Mouse (Mus musculus) G1E-ER4 (cell line): ENCODE measurements around the gene Wdr70. TPM values are rescaled to one million over a fixed set of nuclear protein-coding genes. Genes with fewer than 3 reads are reported as not detected.

ENCODE experiments used
- GATA1 ChIP-seq: IDR thresholded peaks from one replicate; pipeline ENCODE4 v1.8.0; 2012; ENCODE audit warnings: low read length, inconsistent platforms
- polyA plus RNA-seq: library from polyadenylated mRNA; stranded (reverse); fragments of >175 nt; gene quantifications from 2 replicates; pipeline ENCODE4 v1.2.3, GENCODE M21; 2012

Wdr70 gene
- polyA plus RNA-seq, 1 experiment, result 43.4 TPM

DNA sequence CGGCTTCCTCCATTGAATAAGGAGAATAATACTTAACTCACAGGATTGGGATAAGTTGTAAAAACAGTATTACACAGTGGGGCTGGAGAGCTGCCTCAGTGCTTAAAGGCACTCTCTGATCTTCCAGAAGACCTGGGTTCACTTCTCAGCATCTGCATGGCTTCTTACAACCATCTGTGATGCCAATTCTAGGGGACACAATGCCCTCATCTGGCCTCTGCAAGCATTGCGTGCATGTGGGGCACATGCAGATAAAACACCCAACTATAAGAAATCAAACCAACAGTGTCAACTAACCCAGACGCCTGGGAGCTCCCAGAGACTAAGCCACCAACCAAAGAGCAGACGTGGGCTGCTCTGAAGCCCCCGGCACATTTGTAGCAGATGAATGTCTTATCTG lies 60.6 kb downstream of the Wdr70 start:
- TF ChIP-seq GATA1, result no peak

GRCm38 (mm10) chr15:8037825-8038224 lies 61.2 kb downstream of the Wdr70 start:
- no peak for TF ChIP-seq GATA1

DNA sequence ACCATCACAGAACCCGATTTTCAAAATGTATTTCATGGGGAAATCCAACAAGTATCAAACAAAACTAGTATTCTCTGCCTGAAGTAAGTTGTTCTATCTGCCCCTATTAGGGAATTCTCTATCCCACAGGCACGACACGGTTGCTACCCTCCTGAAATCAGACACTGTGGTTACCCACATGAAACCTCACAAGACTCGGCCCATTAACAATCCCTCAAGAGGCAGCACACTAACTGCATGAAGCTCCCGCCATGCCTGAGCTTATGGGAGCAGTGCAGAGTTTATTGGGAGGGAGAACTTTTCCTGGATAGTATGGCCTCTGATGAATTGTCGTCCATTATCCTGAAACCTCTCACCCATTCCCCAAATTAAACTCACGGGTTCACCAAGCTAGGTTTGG lies 67.8 kb downstream of the Wdr70 start:
- TF ChIP-seq GATA1, result no peak

- TF ChIP-seq GATA1, result no peak
Observed at GRCm38 (mm10) chr15:8030643-8031042, 68.4 kb downstream of the Wdr70 start.

DNA sequence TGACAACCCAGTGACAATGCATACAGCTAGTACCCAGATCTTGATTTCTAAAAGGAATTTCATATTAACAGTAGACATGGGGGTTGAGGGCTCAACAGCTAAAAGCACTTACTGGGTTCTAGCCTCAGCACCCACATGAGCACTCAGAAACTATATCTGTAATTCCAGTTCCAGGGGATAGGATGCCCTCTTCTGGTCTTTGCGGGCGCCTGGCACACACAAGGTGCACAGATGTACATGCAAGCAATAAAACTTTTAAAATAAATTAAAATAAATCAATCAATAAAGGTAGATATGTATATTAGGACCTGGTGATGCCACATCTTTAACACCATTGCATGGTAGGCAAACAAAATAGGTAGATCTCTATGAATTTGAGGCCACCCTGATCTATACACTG lies 71.5 kb downstream of the Wdr70 start:
- TF ChIP-seq GATA1, result no peak

DNA sequence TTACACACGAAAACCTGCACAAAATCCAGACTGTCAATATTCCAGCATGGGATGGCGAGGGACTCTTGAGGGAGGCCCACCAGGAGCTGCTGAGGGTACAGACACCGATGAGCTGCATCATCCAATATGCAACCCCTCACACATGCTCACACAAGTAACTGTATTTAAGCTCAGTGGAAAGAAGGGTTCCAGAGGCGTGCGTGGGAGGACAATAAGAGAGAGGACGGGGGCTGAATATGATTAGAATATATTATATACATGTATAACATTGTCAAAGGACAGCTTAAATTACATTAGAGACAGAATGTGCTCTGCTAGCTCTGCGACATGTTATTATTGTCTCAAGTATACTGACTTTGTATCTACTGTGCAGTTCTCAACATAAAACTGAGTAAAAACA lies 87.6 kb downstream of the Wdr70 start:
- TF ChIP-seq GATA1, result no peak

GRCm38 (mm10) chr15:8007413-8007812 lies 91.6 kb downstream of the Wdr70 start:
- TF ChIP-seq GATA1, result no peak

DNA sequence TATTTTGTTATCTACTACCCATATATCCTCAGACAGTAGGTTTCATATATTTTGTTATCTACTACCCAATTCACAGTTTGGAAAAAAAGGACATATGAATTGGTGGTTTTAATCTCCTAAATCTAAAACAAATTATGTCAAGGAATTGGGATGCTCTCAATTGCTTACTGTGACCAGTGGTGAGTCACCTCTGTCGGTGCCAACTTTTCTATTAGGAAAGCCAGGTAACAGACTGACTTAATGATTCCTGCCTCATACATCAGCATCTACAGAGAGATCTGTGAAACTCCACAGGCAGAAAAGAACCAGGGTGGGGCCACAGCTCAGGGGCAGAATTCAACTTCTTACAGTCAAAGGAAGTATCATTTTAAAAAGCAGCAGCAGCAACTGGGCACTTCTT lies 93.0 kb downstream of the Wdr70 start:
- TF ChIP-seq GATA1, result no peak

DNA sequence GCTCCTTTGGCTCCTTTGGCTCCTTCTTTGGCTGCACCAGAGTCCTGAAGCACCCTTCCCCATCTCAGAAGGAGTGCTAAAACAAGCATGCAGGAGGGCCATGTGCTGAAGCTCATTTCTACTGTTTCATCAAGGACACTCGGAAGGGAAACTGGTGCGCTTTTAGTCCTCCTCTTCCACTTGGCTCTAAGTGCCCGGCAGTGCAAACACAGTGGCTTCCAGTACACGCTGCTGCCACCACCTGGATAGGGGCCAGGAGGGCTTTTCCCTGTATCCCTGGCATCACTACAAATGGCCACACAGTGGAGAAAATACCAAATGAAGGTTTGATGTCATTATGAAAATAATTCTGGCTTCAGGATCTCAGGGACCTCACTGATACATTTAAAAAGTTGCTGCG lies 93.5 kb downstream of the Wdr70 start:
- no peak for TF ChIP-seq GATA1

- TF ChIP-seq GATA1, result no peak
Observed at GRCm38 (mm10) chr15:8003789-8004188, 95.2 kb downstream of the Wdr70 start.

DNA sequence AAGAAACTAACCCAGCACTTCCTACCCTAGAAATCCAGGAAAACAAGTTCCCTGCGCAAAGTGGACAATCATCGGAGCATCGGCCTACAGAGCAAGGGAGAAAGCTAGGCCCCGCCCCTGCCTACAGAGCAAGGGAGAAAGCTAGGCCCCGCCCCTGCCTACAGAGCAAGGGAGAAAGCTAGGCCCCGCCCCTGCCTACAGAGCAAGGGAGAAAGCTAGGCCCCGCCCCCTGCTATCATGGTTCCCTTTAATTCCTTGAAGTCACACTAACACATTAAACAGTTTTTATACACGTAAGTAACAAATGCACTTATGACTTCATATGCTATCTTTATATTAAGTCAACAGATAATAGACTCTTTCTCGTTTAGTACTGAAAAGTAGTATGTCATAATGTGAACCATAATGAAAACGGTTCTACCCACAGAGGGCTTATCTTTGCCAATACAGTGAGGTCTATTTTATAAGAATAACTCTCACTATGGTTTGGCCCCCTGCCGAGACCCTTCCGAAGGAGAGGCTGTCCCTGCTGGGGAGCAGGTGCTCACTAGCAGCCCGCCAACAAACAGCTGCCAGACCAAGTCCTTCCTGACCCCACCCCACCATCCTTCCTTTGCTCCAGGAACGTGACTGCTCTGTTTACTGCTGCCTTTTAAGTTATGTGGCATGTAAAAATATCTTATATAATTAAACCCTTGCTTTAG lies 100.0 kb downstream of the Wdr70 start:
- no peak for TF ChIP-seq GATA1

DNA sequence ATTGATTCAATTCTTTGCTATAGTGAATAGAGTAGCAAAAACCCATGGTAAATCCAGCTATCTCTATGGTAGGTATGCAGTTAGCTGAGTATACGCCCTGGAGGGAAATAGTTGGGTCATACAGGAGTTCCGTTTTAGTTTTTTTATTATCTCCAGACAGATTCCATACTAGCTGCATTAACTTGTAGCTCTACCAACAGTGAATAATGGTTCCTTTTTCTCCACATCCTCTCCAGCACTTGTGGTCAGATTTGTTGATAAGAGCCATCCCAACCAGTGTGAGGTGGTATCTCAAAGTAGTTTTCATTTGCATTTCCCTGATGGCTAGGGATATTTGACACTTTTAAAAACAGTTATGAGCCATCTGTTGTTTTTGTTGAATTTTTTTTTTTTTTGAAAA lies 100.9 kb downstream of the Wdr70 start:
- TF ChIP-seq GATA1, result peak; percentile 53

DNA sequence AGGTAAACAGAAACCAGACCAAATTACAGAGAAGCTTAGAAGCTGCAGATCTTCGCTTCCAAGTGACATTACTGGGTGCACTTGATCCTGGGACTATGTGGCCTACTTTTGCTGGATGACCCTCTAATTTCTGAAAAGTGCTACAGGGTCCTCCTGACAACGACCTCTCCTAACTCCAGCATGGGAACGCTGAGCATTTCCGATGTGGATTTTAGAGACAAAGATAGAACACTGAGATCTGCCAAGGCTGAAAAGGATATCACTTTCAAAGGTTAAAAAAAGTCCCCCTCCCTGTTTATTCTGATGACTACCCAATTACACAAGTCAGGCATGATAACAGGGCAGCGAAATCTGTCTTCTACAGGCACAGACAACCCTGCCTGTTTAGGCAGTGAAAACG lies 105.3 kb downstream of the Wdr70 start:
- TF ChIP-seq GATA1, result no peak

DNA sequence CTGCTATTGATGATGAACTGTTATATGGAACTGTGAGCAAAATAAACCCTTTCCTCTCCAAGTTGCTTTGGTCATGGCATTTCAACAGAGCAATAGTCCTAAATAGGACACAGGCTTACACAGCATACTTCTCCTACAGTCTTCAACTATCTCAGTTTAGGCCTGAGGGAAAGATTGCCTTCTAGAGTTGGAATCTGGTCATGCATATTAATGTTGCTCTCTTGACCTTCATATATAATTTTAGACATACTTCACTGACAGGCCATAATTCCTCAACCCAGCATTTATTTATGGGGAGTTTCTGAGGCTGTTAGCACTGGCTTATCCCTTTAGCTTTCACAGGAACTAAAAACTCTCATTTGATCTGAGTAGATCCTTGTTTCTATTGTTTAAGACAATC lies 108.9 kb downstream of the Wdr70 start:
- no peak for TF ChIP-seq GATA1

- TF ChIP-seq GATA1, result no peak
Observed at GRCm38 (mm10) chr15:7987374-7987773, 111.6 kb downstream of the Wdr70 start.

GRCm38 (mm10) chr15:7986274-7986673 lies 112.7 kb downstream of the Wdr70 start:
- no peak for TF ChIP-seq GATA1

DNA sequence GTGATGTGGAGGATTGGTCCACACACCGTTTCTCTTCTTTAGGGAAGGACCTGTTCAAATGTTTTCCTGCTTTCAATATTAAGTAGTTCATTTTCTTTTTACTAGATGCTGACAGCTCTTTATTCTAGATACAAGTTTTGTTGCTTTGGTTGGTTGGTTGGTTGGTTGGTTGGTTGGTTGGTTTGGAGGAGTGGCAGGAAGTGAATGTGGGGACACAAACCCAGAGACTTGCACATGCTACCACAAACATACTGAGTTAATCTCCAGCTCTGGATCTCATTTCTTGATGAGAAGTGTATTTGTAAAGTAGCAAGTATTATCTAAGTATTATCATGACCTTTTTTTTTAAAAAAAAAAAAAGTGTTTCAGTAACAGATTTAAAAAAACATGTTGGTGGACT lies 120.4 kb downstream of the Wdr70 start:
- TF ChIP-seq GATA1, result no peak

DNA sequence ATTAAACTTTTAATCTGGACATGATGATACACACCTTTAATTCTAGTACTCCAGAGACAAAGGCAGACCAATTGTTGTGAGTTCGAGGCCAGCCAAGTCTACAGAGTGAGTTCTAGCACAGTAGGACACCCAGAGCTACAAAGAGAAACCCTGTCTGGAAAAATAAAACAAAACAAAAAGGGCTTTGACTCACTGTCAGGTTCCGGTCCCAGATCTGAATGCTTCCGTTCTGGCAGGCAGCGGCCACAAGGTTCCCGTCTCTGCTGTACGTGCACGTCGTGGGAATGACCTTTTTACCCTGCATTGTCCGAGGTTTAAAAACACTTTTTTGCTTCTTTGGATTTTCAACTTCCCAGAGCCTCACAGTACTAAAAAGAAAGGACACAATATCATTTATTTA lies 122.2 kb downstream of the Wdr70 start:
- TF ChIP-seq GATA1, result no peak
